Mouse (Mus musculus) embryonic stem cell, embryonic (primary cell): ENCODE data around the gene Polr2h.

Source experiments
- CTCF ChIA-PET, 4 experiments: fragments of 300-600 bp in 2 of 4; fragments of 350-600 bp in 2 of 4; sonication (Branson Sonifier 250); formaldehyde crosslinking; loops; one replicate each; lab custom pipeline; 2022; ENCODE audit warnings: inconsistent platforms in 2 of 4; lab: Charles Lee
- POLR2A ChIA-PET, 4 experiments: fragments of 300-600 bp in 2 of 4; fragments of 350-600 bp in 2 of 4; sonication (Branson Sonifier 250); formaldehyde crosslinking; loops; one replicate each; lab custom pipeline; 2022; ENCODE audit warnings: antibody characterized with exemption in 4 of 4, inconsistent platforms in 1 of 4; lab: Charles Lee

Gene Polr2h

GRCm38 (mm10) chr16:20708220-20708938 is 9.1 kb upstream of the Polr2h start:
- ChIA-PET CTCF (interaction anchor here in 3 of 4 experiments (0.6 to 5.6 kb wide), 17 partner anchors 7 to 479 kb away, joined by 3 to 30 read pairs (median 5); partner anchors contain the start of genes Clcn2 (in 2 of the 3) and Polr2h (in 2 of the 3)), POLR2A (interaction anchor here (0.6 to 4.1 kb wide), 15 partner anchors 8 to 211 kb away, joined by 3 to 17 read pairs (median 3); partner anchors contain the start of genes Clcn2 (in 3 of the 4), Polr2h (in 3 of the 4), Dvl3 (in 1 of the 4) and Eif2b5 (in 1 of the 4))

- POLR2A ChIA-PET = interaction anchor here in 3 of 4 experiments (0.6 to 4.1 kb wide), 16 partner anchors 7 to 211 kb away, joined by 3 to 17 read pairs (median 3); partner anchors contain the start of genes Clcn2 (in 3 of the 3), Polr2h (in 3 of the 3), Dvl3 (in 1 of the 3) and Eif2b5 (in 1 of the 3)
- CTCF ChIA-PET = interaction anchor here (0.6 to 5.6 kb wide), 26 partner anchors 8 to 490 kb away, joined by 3 to 30 read pairs (median 4); partner anchors contain the start of genes Clcn2 (in 2 of the 4) and Polr2h (in 2 of the 4)
These were observed 8.3 kb upstream of the Polr2h start for GRCm38 (mm10) chr16:20708939-20709734.

- ChIA-PET CTCF (interaction anchor here in 3 of 4 experiments (0.5 to 5.6 kb wide), 17 partner anchors 8 to 789 kb away, joined by 3 to 30 read pairs (median 6); partner anchors contain the start of genes Eef1akmt4 (in 1 of the 3), Eif4g1 (in 1 of the 3) and Gm49333 (in 1 of the 3)), POLR2A (interaction anchor here in 3 of 4 experiments (0.7 to 9.0 kb wide), 16 partner anchors 8 to 201 kb away, joined by 3 to 116 read pairs (median 4); partner anchors contain the start of gene Fam131a (in 2 of the 3))
These were observed 7.1 kb upstream of the Polr2h start for GRCm38 (mm10) chr16:20710370-20710769.

DNA sequence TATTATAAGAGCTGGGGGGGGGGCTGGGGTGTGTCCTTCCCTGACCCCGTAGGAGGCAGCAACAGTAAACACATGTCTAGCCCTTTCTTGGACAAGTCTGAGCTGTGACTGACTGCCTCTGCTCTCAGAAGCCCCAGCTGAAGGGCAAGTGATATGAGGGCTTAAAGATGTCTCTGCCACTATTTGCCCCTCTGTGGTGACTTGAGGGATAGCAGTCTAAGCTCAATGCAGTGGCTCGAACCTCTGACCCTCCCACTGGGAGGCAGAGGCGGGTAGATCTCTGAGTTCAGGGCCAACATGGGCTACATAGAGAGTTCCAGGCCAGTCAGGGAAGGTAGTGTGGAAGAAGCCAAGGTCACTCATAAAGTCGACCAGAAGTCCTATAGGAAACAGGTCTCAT is 6.7 kb upstream of the Polr2h start:
- POLR2A ChIA-PET = interaction anchor here in 3 of 4 experiments (0.7 to 9.0 kb wide), 16 partner anchors 8 to 201 kb away, joined by 3 to 116 read pairs (median 4); partner anchors contain the start of gene Fam131a (in 2 of the 3)
- CTCF ChIA-PET = interaction anchor here (0.5 to 5.6 kb wide), 18 partner anchors 8 to 789 kb away, joined by 3 to 30 read pairs (median 6); partner anchors contain the start of genes Eef1akmt4 (in 1 of the 4), Eif4g1 (in 1 of the 4) and Gm49333 (in 1 of the 4)

DNA sequence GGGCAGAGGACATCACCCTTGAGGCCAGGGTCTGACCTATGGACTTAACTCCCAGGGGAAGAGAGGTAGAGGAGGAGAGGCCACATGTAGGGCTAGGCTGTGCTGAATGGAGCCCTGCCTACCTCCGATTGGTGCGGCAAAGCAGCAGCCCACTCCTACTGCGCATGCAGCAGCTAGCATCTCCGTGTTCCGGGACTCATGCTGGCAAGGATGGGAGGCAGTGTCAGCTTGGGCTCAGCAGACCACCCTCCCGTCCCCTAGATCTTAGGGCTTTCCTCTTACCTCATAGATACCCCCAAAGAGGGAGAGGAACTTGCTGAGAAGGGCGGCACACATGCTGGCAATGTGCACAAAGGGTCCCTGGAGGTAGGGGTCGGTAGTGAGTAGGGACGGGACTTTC is 5.3 kb upstream of the Polr2h start:
- CTCF ChIA-PET = interaction anchor here in 3 of 4 experiments (1.2 to 5.6 kb wide), 4 partner anchors 10 to 53 kb away, joined by 3 to 26 read pairs (median 6); no protein-coding TSS in a partner anchor

GRCm38 (mm10) chr16:20712889-20713288 is 4.6 kb upstream of the Polr2h start:
- POLR2A ChIA-PET = interaction anchor here (0.6 to 9.0 kb wide), 14 partner anchors 10 to 651 kb away, joined by 3 to 116 read pairs (median 4); partner anchors contain the start of genes Abcf3 (in 1 of the 4), Eif2b5 (in 1 of the 4) and Eif4g1 (in 1 of the 4)
- CTCF ChIA-PET = interaction anchor here (0.5 to 3.2 kb wide), 11 partner anchors 8 to 59 kb away, joined by 3 to 9 read pairs (median 3); partner anchors contain the start of gene Fam131a (in 1 of the 4)

More for the DNA sequence above, 5.3 kb upstream of the Polr2h start:
- POLR2A ChIA-PET = interaction anchor here in 2 of 4 experiments (0.9 to 9.0 kb wide), 9 partner anchors 10 to 164 kb away, joined by 3 to 116 read pairs (median 4); partner anchors contain the start of genes Abcf3 (in 1 of the 2) and Eif4g1 (in 1 of the 2)

GRCm38 (mm10) chr16:20714307-20715080 is 3.0 kb upstream of the Polr2h start:
- POLR2A ChIA-PET = interaction anchor here (0.8 to 9.0 kb wide), 20 partner anchors 10 to 490 kb away, joined by 3 to 116 read pairs (median 8); partner anchors contain the start of genes Camk2n2 (in 2 of the 4), Abcf3 (in 1 of the 4), Alg3 (in 1 of the 4) and Eef1akmt4 (in 1 of the 4)
- CTCF ChIA-PET = interaction anchor here in 3 of 4 experiments (0.6 to 3.8 kb wide), 11 partner anchors 10 to 101 kb away, joined by 3 to 30 read pairs (median 5); no protein-coding TSS in a partner anchor

GRCm38 (mm10) chr16:20715161-20715560 is 2.3 kb upstream of the Polr2h start:
- POLR2A ChIA-PET = interaction anchor here (0.5 to 9.0 kb wide), 26 partner anchors 9 to 490 kb away, joined by 3 to 116 read pairs (median 6); partner anchors contain the start of genes Camk2n2 (in 2 of the 4), Ephb3 (in 2 of the 4), Abcc5 (in 1 of the 4) and Abcf3 (in 1 of the 4)
- CTCF ChIA-PET = interaction anchor here (0.5 to 3.8 kb wide), 12 partner anchors 10 to 104 kb away, joined by 3 to 30 read pairs (median 8); partner anchors contain the start of genes Alg3 (in 1 of the 4), Eef1akmt4 (in 1 of the 4) and Gm49333 (in 1 of the 4)

DNA sequence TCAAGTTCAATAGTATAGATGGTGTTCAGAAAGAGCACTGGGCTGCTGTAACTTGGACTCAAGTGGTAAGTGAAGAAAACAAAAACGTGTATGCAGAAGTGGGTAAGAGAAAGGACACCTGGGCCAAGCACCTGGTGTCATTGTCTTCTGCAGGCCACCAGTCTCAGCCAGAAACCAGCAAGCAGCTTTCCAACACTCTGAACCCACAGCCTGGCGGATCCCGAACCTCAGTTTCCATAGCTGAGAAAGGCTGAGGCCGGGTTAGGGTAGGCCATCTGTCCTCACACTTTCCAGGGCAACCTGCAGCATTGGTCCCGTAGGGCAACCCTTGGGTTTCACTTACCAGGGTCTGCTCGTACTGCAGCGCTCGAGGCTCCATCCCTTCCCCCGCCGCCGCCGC is 1.9 kb upstream of the Polr2h start:
- ChIA-PET POLR2A (interaction anchor here (0.5 to 9.0 kb wide), 26 partner anchors 9 to 489 kb away, joined by 3 to 116 read pairs (median 6); partner anchors contain the start of genes Camk2n2 (in 2 of the 4), Ephb3 (in 2 of the 4), Abcc5 (in 1 of the 4) and Abcf3 (in 1 of the 4)), CTCF (interaction anchor here (0.5 to 3.8 kb wide), 15 partner anchors 9 to 677 kb away, joined by 3 to 30 read pairs (median 7); partner anchors contain the start of genes Alg3 (in 1 of the 4), Eef1akmt4 (in 1 of the 4) and Gm49333 (in 1 of the 4))

DNA sequence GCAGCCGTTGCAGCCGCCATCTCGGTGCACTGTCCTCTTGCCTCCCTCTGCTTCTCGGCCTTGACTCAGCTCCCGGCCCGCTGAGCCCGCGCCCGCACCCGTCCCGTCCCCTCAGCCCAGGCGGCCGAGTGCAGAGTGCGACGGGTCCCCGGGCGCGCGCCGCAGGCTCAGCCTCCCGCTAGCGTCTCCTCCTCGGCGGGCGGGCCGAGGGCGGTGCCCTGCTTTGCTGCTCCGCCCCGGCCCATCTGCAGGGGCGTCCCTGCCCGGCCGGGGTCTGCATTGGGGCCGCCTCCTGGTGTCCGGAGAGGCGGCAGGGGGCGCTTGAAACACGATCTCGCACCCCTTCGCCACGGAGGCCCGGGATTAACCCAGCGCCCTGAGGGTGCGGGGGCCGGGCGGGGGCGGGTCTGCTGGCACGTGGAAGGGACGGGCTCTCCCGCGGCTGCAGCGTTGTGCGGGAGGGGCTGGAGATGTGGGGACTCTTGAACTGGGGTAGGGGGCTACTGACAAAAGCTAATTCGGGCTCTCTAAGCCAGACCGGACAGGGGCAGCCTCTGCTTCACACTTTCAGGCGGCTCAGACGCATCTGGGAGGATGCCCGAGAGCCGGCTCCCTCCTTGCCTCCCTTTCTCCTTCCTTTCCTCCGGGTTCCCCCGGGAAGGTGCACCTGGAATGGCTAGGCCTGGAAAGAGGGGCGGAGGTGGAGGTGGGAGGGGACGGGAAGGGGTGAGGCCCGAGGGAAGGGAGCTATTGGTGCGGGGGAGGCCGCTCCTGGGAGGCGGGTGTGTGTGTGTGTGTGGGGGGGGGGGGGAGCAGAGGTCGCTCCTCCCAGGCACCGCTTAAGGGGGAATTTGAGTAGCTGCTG is 1.3 kb upstream of the Polr2h start:
- POLR2A ChIA-PET = interaction anchor here (0.6 to 9.0 kb wide), 89 partner anchors 8 to 1445 kb away, joined by 3 to 116 read pairs (median 5); partner anchors contain the start of genes Abcf3 (in 3 of the 4), Abcc5 (in 2 of the 4), Alg3 (in 2 of the 4) and Ap2m1 (in 2 of the 4)
- CTCF ChIA-PET = interaction anchor here (0.5 to 3.8 kb wide), 32 partner anchors 10 to 676 kb away, joined by 3 to 30 read pairs (median 5); partner anchors contain the start of genes Thpo (in 2 of the 4), Alg3 (in 1 of the 4), Ap2m1 (in 1 of the 4) and Eef1akmt4 (in 1 of the 4)

- ChIA-PET POLR2A (interaction anchor here (0.6 to 9.0 kb wide), 93 partner anchors 9 to 1445 kb away, joined by 3 to 116 read pairs (median 5); partner anchors contain the start of genes Abcf3 (in 3 of the 4), Abcc5 (in 2 of the 4), Alg3 (in 2 of the 4) and Ap2m1 (in 2 of the 4)), CTCF (interaction anchor here (0.6 to 3.8 kb wide), 40 partner anchors 8 to 834 kb away, joined by 3 to 30 read pairs (median 4); partner anchors contain the start of genes Thpo (in 2 of the 4), Ap2m1 (in 1 of the 4) and Ephb3 (in 1 of the 4))
These were observed 654 bp upstream of the Polr2h start for GRCm38 (mm10) chr16:20716841-20717180.

DNA sequence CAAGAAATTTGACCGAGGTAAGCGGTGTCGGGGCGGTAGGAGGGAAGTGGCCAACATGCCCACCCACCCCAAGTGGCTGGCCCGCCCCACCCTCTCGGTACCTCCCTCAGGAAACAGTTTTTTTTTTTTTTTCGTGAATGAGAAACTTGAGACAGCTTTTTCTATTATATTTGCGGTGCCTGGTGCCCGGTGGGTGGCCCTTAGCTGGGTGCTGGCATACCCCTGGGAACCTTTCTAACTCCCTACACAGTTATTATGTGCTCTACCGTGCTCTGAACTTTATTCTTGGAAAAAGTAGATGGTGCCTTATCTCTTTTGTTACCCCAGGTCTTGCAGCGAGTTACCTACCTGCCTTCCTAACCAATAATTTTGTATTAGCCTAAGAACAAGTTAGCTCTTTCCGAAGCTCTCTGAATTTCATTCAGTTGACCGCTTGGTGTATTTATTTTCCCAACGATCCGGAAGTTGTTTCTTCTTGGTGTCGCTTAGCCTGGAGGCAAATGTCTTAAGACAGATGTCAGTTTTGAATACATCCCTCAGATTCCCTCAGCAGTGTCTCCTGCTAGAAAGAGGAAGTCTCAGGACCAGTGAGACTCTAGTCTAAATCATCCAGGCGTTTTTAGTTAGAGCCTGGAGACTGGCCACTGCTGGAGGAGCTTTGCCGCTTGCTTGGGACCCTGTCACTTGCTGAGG is 659 bp downstream of the Polr2h start:
- POLR2A ChIA-PET = interaction anchor here in 3 of 4 experiments (0.6 to 9.0 kb wide), 51 partner anchors 8 to 1443 kb away, joined by 3 to 116 read pairs (median 5); partner anchors contain the start of genes Eif2b5 (in 2 of the 3), Abcf3 (in 1 of the 3), Alg3 (in 1 of the 3) and Ap2m1 (in 1 of the 3)
- CTCF ChIA-PET = interaction anchor here (0.5 to 3.8 kb wide), 18 partner anchors 8 to 674 kb away, joined by 3 to 30 read pairs (median 7); partner anchors contain the start of gene Fam131a (in 1 of the 4)

- ChIA-PET CTCF (interaction anchor here in 1 of 4 experiments (1.2 kb wide), 2 partner anchors 8 to 44 kb away, joined by 3 to 4 read pairs; no protein-coding TSS in a partner anchor), POLR2A (interaction anchor here in 2 of 4 experiments (0.6 to 1.9 kb wide), 4 partner anchors 8 to 211 kb away, joined by 3 to 5 read pairs (median 4); no protein-coding TSS in a partner anchor)
These were observed 4.3 kb downstream of the Polr2h start for GRCm38 (mm10) chr16:20721808-20722207.
